Mouse (Mus musculus): Measurements from ENCODE around the gene Col5a3. TPM values are rescaled to one million over a fixed set of nuclear protein-coding genes. Genes with fewer than 3 reads are reported as not detected.

Col5a3 gene
- total RNA-seq (2012; rRNA removed), result 2.3 TPM in 2 replicates

DNA sequence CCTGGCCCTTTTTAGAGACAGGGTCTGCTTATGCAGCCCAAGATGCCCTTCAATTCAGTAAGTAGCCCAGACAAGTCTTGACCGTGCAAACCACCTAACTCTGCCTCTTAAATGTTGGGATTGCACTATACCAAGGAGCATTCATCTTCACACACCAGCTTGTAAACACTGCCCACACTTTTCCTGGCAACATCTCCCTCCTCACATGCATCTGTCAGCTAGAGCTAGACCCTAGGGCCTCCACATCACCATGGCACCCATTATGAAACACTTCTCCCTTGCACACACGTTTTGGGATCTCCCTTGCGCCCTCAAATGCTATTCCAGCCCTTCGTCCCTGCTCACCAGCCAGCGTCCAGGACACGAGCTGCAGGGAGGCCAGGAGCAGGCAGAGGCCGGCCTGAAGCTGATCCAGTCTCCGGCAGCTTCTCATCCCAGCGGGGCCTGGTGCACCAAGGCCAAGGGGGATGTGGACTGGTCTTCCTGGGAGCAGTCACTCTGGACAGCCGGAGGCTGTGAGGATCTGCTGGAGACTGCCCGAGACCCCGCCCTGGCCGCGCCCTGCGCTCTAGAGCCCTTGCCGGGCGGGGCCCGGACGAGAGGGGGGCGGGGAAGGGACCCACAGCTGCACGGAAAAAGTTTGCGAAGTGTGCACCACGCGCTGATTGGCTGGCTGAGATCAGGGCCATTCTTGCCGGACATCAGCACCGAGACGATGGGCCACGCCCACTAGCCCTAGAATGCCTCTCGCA lies at the start of gene Col5a3:
Gene Col5a3, minus strand, starts transcription at position 547 of the 752 bp plus-strand sequence.
- H3K4me3 ChIP-seq (ENCODE audit: insufficient read depth in 1 of 2, low read depth in 1 of 2, low read length in 2 of 2, poor library complexity in 1 of 2, severe bottlenecking in 1 of 2), result peak within 1 kb of the TSS; percentile 3 to 46; a peak in 2 of 4 replicates
- DNase-seq (ENCODE audit: low read depth, low spot score), result peak; percentile 47
- no peak within 1 kb of the TSS for H3K27ac ChIP-seq (ENCODE audit: insufficient read depth, low read depth, low read length, poor library complexity, severe bottlenecking)
- no peak within 1 kb of the TSS for H3K9ac ChIP-seq (ENCODE audit: insufficient read depth, low read depth, low read length, poor library complexity, severe bottlenecking)
- in situ Hi-C loops (cut with MboI; ENCODE audit: low sequenced_read_pairs in 2 of 2, unreplicated experiment in 2 of 2), result no loop called here
- no peaks in the 10 kb centered on the region for H3K9me3 ChIP-seq (ENCODE audit: control insufficient read depth, insufficient read depth, low read depth, low read length)
- no peak for TF ChIP-seq HCFC1 (IDR thresholded peaks at IDR 0.05; ENCODE audit: borderline replicate concordance, insufficient read depth, low read length)
- no peak for TF ChIP-seq CHD2 (IDR thresholded peaks at IDR 0.05; ENCODE audit: low read depth, low read length)
- TF ChIP-seq MAFK (IDR thresholded peaks at IDR 0.05; ENCODE audit: insufficient read depth, low read depth, low read length), result no peak
- peaks cover 8 to 16% of the 10 kb centered on the region in 2 experiments for H3K4me1 ChIP-seq (ENCODE audit: control insufficient read depth in 2 of 2, insufficient read depth in 2 of 2, low read length in 2 of 2, poor library complexity in 1 of 2)
- no peaks in the 10 kb centered on the region for H3K36me3 ChIP-seq (ENCODE audit: control insufficient read depth, insufficient read depth, low read length, poor library complexity, severe bottlenecking)

DNA sequence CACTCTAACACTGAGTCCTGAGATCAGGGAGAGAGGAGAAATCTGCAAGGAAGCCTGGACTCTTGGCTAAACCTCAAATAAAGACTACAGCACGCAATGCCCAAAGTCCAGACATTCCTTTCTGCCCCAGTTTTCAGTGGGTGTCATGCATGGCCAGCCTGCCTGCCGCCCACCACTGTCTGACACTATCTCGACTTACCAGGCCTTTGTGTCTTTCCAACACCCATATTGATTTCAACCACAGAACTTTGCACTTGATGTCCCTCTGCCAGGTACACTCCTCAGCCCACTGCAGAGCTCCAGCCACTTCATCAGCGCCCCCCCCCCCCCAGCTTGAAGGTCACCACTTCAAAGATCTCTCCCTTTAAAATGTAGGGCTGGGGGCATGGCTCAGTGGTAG lies 47.4 kb upstream of the Col5a3 start:
- in situ Hi-C loops (cut with MboI; ENCODE audit: low sequenced_read_pairs in 2 of 2, unreplicated experiment in 2 of 2), result no loop called here
- no peak for TF ChIP-seq CHD2 (IDR thresholded peaks at IDR 0.05; ENCODE audit: low read depth, low read length)
- no peak for TF ChIP-seq HCFC1 (IDR thresholded peaks at IDR 0.05; ENCODE audit: borderline replicate concordance, insufficient read depth, low read length)
- H3K9ac ChIP-seq (ENCODE audit: insufficient read depth, low read depth, low read length, poor library complexity, severe bottlenecking), result no peak overlapping the region

DNA sequence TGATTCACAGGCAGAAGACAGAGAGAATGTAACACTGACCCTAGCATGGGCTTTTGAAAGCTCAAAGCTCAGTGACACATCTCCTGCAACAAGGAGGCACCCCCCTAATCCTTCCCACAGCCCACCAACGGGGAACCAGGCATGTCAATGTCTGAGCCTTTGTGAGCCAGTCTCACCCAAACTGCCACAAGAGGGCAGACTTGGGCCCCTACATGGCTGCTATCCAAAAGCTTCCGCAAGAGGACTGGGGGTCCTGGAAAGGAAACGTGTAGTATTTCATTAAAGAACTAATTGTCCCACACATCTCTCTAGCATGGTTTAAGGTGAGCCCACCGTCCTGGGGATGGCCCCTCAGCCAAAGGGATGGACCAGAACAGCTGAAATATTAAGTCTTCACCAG lies 47.0 kb upstream of the Col5a3 start:
- in situ Hi-C loops (cut with MboI; ENCODE audit: low sequenced_read_pairs in 2 of 2, unreplicated experiment in 2 of 2), result no loop called here
- no peak overlapping the region for H3K4me3 ChIP-seq (ENCODE audit: insufficient read depth in 1 of 2, low read depth in 1 of 2, low read length in 2 of 2, poor library complexity in 1 of 2, severe bottlenecking in 1 of 2)
- no peaks in the 10 kb centered on the region; a peak in 1 of 4 replicates for H3K4me1 ChIP-seq (ENCODE audit: control insufficient read depth in 2 of 2, insufficient read depth in 2 of 2, low read length in 2 of 2, poor library complexity in 1 of 2)
- H3K36me3 ChIP-seq (ENCODE audit: control insufficient read depth, insufficient read depth, low read length, poor library complexity, severe bottlenecking), result no peaks in the 10 kb centered on the region
- TF ChIP-seq HCFC1 (IDR thresholded peaks at IDR 0.05; ENCODE audit: borderline replicate concordance, insufficient read depth, low read length) (no peak), MAFK (IDR thresholded peaks at IDR 0.05; ENCODE audit: insufficient read depth, low read depth, low read length) (no peak), ZC3H11A (IDR thresholded peaks at IDR 0.05; ENCODE audit: borderline replicate concordance, low read depth, low read length) (peak; percentile 21; the same call in 1 of the 2 replicates), ZNF384 (IDR thresholded peaks at IDR 0.05; ENCODE audit: low read depth, low read length) (no peak), CHD2 (IDR thresholded peaks at IDR 0.05; ENCODE audit: low read depth, low read length) (no peak)
- H3K9ac ChIP-seq (ENCODE audit: insufficient read depth, low read depth, low read length, poor library complexity, severe bottlenecking), result no peak overlapping the region
- no peaks in the 10 kb centered on the region for H3K9me3 ChIP-seq (ENCODE audit: control insufficient read depth, insufficient read depth, low read depth, low read length)
- DNase-seq (ENCODE audit: low read depth, low spot score), result peak; percentile 59
- no peak overlapping the region for H3K27ac ChIP-seq (ENCODE audit: insufficient read depth, low read depth, low read length, poor library complexity, severe bottlenecking)

More for the DNA sequence above, 47.4 kb upstream of the Col5a3 start:
- no peaks in the 10 kb centered on the region for H3K9me3 ChIP-seq (ENCODE audit: control insufficient read depth, insufficient read depth, low read depth, low read length)
- no peak overlapping the region for H3K27ac ChIP-seq (ENCODE audit: insufficient read depth, low read depth, low read length, poor library complexity, severe bottlenecking)
- no peaks in the 10 kb centered on the region for H3K4me1 ChIP-seq (ENCODE audit: control insufficient read depth in 2 of 2, insufficient read depth in 2 of 2, low read length in 2 of 2, poor library complexity in 1 of 2)
- H3K4me3 ChIP-seq (ENCODE audit: insufficient read depth in 1 of 2, low read depth in 1 of 2, low read length in 2 of 2, poor library complexity in 1 of 2, severe bottlenecking in 1 of 2), result no peak overlapping the region
- no peaks in the 10 kb centered on the region for H3K36me3 ChIP-seq (ENCODE audit: control insufficient read depth, insufficient read depth, low read length, poor library complexity, severe bottlenecking)
- no peak for DNase-seq (ENCODE audit: low read depth, low spot score)

DNA sequence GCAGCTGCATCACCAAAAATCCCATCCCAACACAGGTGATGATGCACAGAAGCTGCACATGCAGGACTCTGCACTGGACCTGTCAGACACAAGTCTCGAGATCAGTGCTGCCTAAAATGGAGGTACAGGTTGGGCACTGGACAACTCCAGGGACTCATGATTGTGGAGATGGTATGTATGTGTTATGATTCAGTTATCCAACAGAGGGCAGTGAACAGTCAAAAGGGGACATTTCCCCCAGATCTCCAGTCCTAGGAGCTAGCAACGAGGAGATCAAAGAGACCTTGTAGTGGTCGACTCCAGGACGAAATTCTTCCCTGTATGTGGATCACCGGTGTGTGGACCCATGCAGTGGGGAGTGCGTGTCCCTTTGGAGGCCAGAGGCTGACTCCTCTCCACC lies 45.1 kb upstream of the Col5a3 start:
- in situ Hi-C loops (cut with MboI; ENCODE audit: low sequenced_read_pairs in 2 of 2, unreplicated experiment in 2 of 2), result no loop called here
- Histone ChIP-seq H3K36me3 (ENCODE audit: control insufficient read depth, insufficient read depth, low read length, poor library complexity, severe bottlenecking) (no peaks in the 10 kb centered on the region), H3K27ac (ENCODE audit: insufficient read depth, low read depth, low read length, poor library complexity, severe bottlenecking) (no peak overlapping the region), H3K9me3 (ENCODE audit: control insufficient read depth, insufficient read depth, low read depth, low read length) (no peaks in the 10 kb centered on the region), H3K9ac (ENCODE audit: insufficient read depth, low read depth, low read length, poor library complexity, severe bottlenecking) (no peak overlapping the region), H3K4me3 (ENCODE audit: insufficient read depth in 1 of 2, low read depth in 1 of 2, low read length in 2 of 2, poor library complexity in 1 of 2, severe bottlenecking in 1 of 2) (no peak overlapping the region), H3K4me1 (ENCODE audit: control insufficient read depth in 2 of 2, insufficient read depth in 2 of 2, low read length in 2 of 2, poor library complexity in 1 of 2) (no peaks in the 10 kb centered on the region; a peak in 1 of 4 replicates)
- TF ChIP-seq ZNF384 (IDR thresholded peaks at IDR 0.05; ENCODE audit: low read depth, low read length) (no peak), HCFC1 (IDR thresholded peaks at IDR 0.05; ENCODE audit: borderline replicate concordance, insufficient read depth, low read length) (no peak), CHD2 (IDR thresholded peaks at IDR 0.05; ENCODE audit: low read depth, low read length) (no peak)
- DNase-seq (ENCODE audit: low read depth, low spot score), result no peak

DNA sequence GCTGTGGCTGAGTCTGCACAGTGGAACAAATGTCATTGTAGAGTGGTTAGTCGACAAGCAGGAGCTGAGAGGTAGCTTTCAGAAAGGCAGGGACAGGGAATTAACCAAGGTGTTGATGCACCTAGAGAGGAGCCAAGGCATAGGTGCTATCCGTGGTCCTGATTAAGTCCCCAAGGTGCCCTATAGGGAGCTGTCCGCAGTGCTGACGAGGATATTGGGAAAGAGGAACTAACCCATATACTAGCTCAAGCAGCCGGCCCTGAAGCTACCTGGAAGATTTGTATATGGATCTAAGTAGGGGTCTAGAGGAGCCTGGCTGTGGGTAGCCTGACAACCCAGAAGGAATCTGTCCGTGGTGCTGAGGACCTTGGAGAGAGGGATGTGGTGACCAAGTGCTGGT lies 42.3 kb upstream of the Col5a3 start:
- Histone ChIP-seq H3K9ac (ENCODE audit: insufficient read depth, low read depth, low read length, poor library complexity, severe bottlenecking) (no peak overlapping the region), H3K4me3 (ENCODE audit: insufficient read depth in 1 of 2, low read depth in 1 of 2, low read length in 2 of 2, poor library complexity in 1 of 2, severe bottlenecking in 1 of 2) (no peak overlapping the region), H3K27ac (ENCODE audit: insufficient read depth, low read depth, low read length, poor library complexity, severe bottlenecking) (no peak overlapping the region), H3K36me3 (ENCODE audit: control insufficient read depth, insufficient read depth, low read length, poor library complexity, severe bottlenecking) (no peaks in the 10 kb centered on the region), H3K4me1 (ENCODE audit: control insufficient read depth in 2 of 2, insufficient read depth in 2 of 2, low read length in 2 of 2, poor library complexity in 1 of 2) (no peaks in the 10 kb centered on the region; a peak in 1 of 4 replicates), H3K9me3 (ENCODE audit: control insufficient read depth, insufficient read depth, low read depth, low read length) (no peaks in the 10 kb centered on the region)
- no peak for TF ChIP-seq CHD2 (IDR thresholded peaks at IDR 0.05; ENCODE audit: low read depth, low read length)
- 0 out of 2 replicates have a peak, but pooled peaks have one; percentile 15 for TF ChIP-seq HCFC1 (IDR thresholded peaks at IDR 0.05; ENCODE audit: borderline replicate concordance, insufficient read depth, low read length)
- peak; percentile 84 for DNase-seq (ENCODE audit: low read depth, low spot score)
- in situ Hi-C loops (cut with MboI; ENCODE audit: low sequenced_read_pairs in 2 of 2, unreplicated experiment in 2 of 2), result no loop called here

All from ES-E14 (cell line).